Mouse (Mus musculus) kidney, embryonic 15.5 days (tissue): ENCODE measurements around the gene Il4. TPM values are rescaled to one million over a fixed set of nuclear protein-coding genes. Genes with fewer than 3 reads are reported as not detected.

ENCODE experiments used
- ATAC-seq: fragments of 200-750 bp; cut with Nextera tagmentation; replicated peaks from 2 replicates; pipeline ENCODE4 v1.8.0; 2017; ENCODE audit warnings: moderate TSS enrichment; ENCODE audit not compliant: low FRiP score
- H3K27ac ChIP-seq: fragments of 300-500 bp; sonication (generic); 2 replicates; pipeline ENCODE4 v1.5.1; 2015; ENCODE audit warnings: mild to moderate bottlenecking, inconsistent platforms
- H3K27me3 ChIP-seq: fragments of 300-500 bp; sonication (generic); 2 replicates; pipeline ENCODE4 v1.6.1; 2015; ENCODE audit warnings: inconsistent platforms
- H3K36me3 ChIP-seq: fragments of 300-500 bp; sonication (generic); 2 replicates; pipeline ENCODE4 v1.6.1; 2015; ENCODE audit warnings: inconsistent platforms
- H3K4me1 ChIP-seq: fragments of 300-500 bp; sonication (generic); 2 replicates; pipeline ENCODE4 v1.6.1; 2015; ENCODE audit warnings: inconsistent platforms
- H3K4me2 ChIP-seq: fragments of 300-500 bp; sonication (generic); 2 replicates; pipeline ENCODE4 v1.6.1; 2015; ENCODE audit warnings: moderate library complexity, mild to moderate bottlenecking, inconsistent platforms
- H3K4me3 ChIP-seq: fragments of 300-500 bp; sonication (generic); replicated peaks from 2 replicates; pipeline ENCODE4 v1.5.1; 2015; ENCODE audit warnings: mild to moderate bottlenecking, inconsistent platforms
- H3K9ac ChIP-seq: fragments of 300-500 bp; sonication (generic); 2 replicates; pipeline ENCODE4 v1.6.1; 2015; ENCODE audit warnings: mild to moderate bottlenecking, inconsistent platforms
- H3K9me3 ChIP-seq: fragments of 300-500 bp; sonication (generic); replicated peaks from 2 replicates; pipeline ENCODE4 v1.6.1; 2016; ENCODE audit warnings: inconsistent platforms
- WGBS: fragments of 180-500 bp; shearing (Covaris S2); methylation state at CpG from one replicate; pipeline ENCODE4 v1.1.7; 2015; ENCODE audit warnings: mixed read lengths; 5-methylcytosine and 5-hydroxymethylcytosine counted together
- polyA plus RNA-seq: library from polyadenylated mRNA; unstranded; fragments of >200 nt; fragmentation: Nextera tagmentation; extraction: Ambion mirVana; gene quantifications from 2 replicates; pipeline ENCODE4 v1.2.1, GENCODE M21; 2015

The Il4 gene
- polyA plus RNA-seq, 1 experiment from 2014 or later = 1.2 TPM

- H3K27ac ChIP-seq = no peak overlapping the region
- WGBS = 76% methylated on average over 11 of the region's 11 CpGs
- no peaks in the 10 kb centered on the region for H3K4me1 ChIP-seq
- no peak overlapping the region for H3K4me2 ChIP-seq
- no peak for ATAC-seq
- no peak overlapping the region for H3K4me3 ChIP-seq
- H3K9me3 ChIP-seq = no peaks in the 10 kb centered on the region
- no peaks in the 10 kb centered on the region for H3K36me3 ChIP-seq
- H3K27me3 ChIP-seq = no peaks in the 10 kb centered on the region
- H3K9ac ChIP-seq = no peak overlapping the region
These were observed 3.3 kb upstream of the Il4 start for GRCm38 (mm10) chr11:53621582-53622439.

- Histone ChIP-seq H3K4me1 (no peaks in the 10 kb centered on the region), H3K27ac (no peak overlapping the region), H3K4me3 (no peak overlapping the region), H3K27me3 (no peaks in the 10 kb centered on the region), H3K36me3 (no peaks in the 10 kb centered on the region), H3K4me2 (no peak overlapping the region), H3K9ac (no peak overlapping the region), H3K9me3 (no peaks in the 10 kb centered on the region)
- no peak for ATAC-seq
- 93% methylated on average over 4 of the region's 4 CpGs for WGBS
These were observed 1.6 kb upstream of the Il4 start for GRCm38 (mm10) chr11:53620094-53620493.

- Histone ChIP-seq H3K27me3 (no peaks in the 10 kb centered on the region), H3K27ac (no peak overlapping the region), H3K36me3 (no peaks in the 10 kb centered on the region), H3K9me3 (no peaks in the 10 kb centered on the region), H3K4me2 (no peak overlapping the region), H3K4me3 (no peak overlapping the region), H3K9ac (no peak overlapping the region), H3K4me1 (no peaks in the 10 kb centered on the region)
- no peak for ATAC-seq
- WGBS = 69% methylated on average over 6 of the region's 6 CpGs
These were observed 959 bp upstream of the Il4 start for GRCm38 (mm10) chr11:53619428-53619827.

GRCm38 (mm10) chr11:53617562-53618109, 833 bp downstream of the Il4 start:
- H3K9ac ChIP-seq = no peak overlapping the region
- no peaks in the 10 kb centered on the region for H3K9me3 ChIP-seq
- ATAC-seq = no peak
- 50% methylated on average over 4 of the region's 4 CpGs for WGBS
- no peak overlapping the region for H3K4me2 ChIP-seq
- no peak overlapping the region for H3K4me3 ChIP-seq
- no peak overlapping the region for H3K27ac ChIP-seq
- H3K36me3 ChIP-seq = no peaks in the 10 kb centered on the region
- H3K27me3 ChIP-seq = no peaks in the 10 kb centered on the region
- no peaks in the 10 kb centered on the region for H3K4me1 ChIP-seq

- Histone ChIP-seq H3K4me2 (no peak overlapping the region), H3K36me3 (no peaks in the 10 kb centered on the region), H3K27ac (no peak overlapping the region), H3K4me3 (no peak overlapping the region), H3K9ac (no peak overlapping the region), H3K27me3 (no peaks in the 10 kb centered on the region), H3K4me1 (no peaks in the 10 kb centered on the region), H3K9me3 (no peaks in the 10 kb centered on the region)
- 74% methylated on average over 8 of the region's 8 CpGs for WGBS
- no peak for ATAC-seq
These were observed 1.5 kb downstream of the Il4 start for GRCm38 (mm10) chr11:53616748-53617558.

GRCm38 (mm10) chr11:53615575-53615974, 2.9 kb downstream of the Il4 start:
- no peak for ATAC-seq
- no peak overlapping the region for H3K27ac ChIP-seq
- H3K27me3 ChIP-seq = no peaks in the 10 kb centered on the region
- WGBS = 96% methylated on average over 8 of the region's 8 CpGs
- no peak overlapping the region for H3K4me3 ChIP-seq
- no peaks in the 10 kb centered on the region for H3K4me1 ChIP-seq
- no peaks in the 10 kb centered on the region for H3K9me3 ChIP-seq
- no peaks in the 10 kb centered on the region for H3K36me3 ChIP-seq
- H3K9ac ChIP-seq = no peak overlapping the region
- H3K4me2 ChIP-seq = no peak overlapping the region

GRCm38 (mm10) chr11:53615172-53615571, 3.3 kb downstream of the Il4 start:
- no peak for ATAC-seq
- Histone ChIP-seq H3K27me3 (no peaks in the 10 kb centered on the region), H3K4me2 (no peak overlapping the region), H3K27ac (no peak overlapping the region), H3K9me3 (no peaks in the 10 kb centered on the region), H3K9ac (no peak overlapping the region), H3K36me3 (no peaks in the 10 kb centered on the region), H3K4me1 (no peaks in the 10 kb centered on the region), H3K4me3 (no peak overlapping the region)
- WGBS = 63% methylated on average over 6 of the region's 6 CpGs

GRCm38 (mm10) chr11:53609672-53610071, 8.8 kb downstream of the Il4 start:
- no peak overlapping the region for H3K4me2 ChIP-seq
- 0 out of 2 replicates have a peak, but pooled peaks cover 6% of the 10 kb centered on the region for H3K4me1 ChIP-seq
- no peak overlapping the region for H3K27ac ChIP-seq
- H3K27me3 ChIP-seq = no peaks in the 10 kb centered on the region
- no peak overlapping the region for H3K9ac ChIP-seq
- H3K36me3 ChIP-seq = no peaks in the 10 kb centered on the region
- no peaks in the 10 kb centered on the region for H3K9me3 ChIP-seq
- 82% methylated on average over 3 of the region's 3 CpGs for WGBS
- no peak for ATAC-seq
- no peak overlapping the region for H3K4me3 ChIP-seq

GRCm38 (mm10) chr11:53609231-53609630, 9.2 kb downstream of the Il4 start:
- H3K27ac ChIP-seq = no peak overlapping the region
- H3K36me3 ChIP-seq = no peaks in the 10 kb centered on the region
- no peak overlapping the region for H3K4me2 ChIP-seq
- no peaks in the 10 kb centered on the region for H3K9me3 ChIP-seq
- no peak overlapping the region for H3K9ac ChIP-seq
- no peak overlapping the region for H3K4me3 ChIP-seq
- no peak for ATAC-seq
- WGBS = 72% methylated on average over 6 of the region's 6 CpGs
- 0 out of 2 replicates have a peak, but pooled peaks cover 6% of the 10 kb centered on the region for H3K4me1 ChIP-seq
- H3K27me3 ChIP-seq = no peaks in the 10 kb centered on the region

GRCm38 (mm10) chr11:53605609-53606008, 12.9 kb downstream of the Il4 start:
- no peak overlapping the region for H3K27ac ChIP-seq
- H3K4me3 ChIP-seq = no peak overlapping the region
- H3K4me1 ChIP-seq = 0 out of 2 replicates have a peak, but pooled peaks cover 6% of the 10 kb centered on the region
- H3K4me2 ChIP-seq = peak overlapping the region; percentile 20
- no peak for ATAC-seq
- WGBS = 7% methylated on average over 12 of the region's 12 CpGs
- no peaks in the 10 kb centered on the region for H3K27me3 ChIP-seq
- H3K9me3 ChIP-seq = no peaks in the 10 kb centered on the region
- peaks cover 13% of the 10 kb centered on the region for H3K36me3 ChIP-seq
- no peak overlapping the region for H3K9ac ChIP-seq

- WGBS = 93% methylated on average over 3 of the region's 3 CpGs
- H3K27me3 ChIP-seq = no peaks in the 10 kb centered on the region
- 0 out of 2 replicates have a peak, but pooled peaks cover 6% of the 10 kb centered on the region for H3K4me1 ChIP-seq
- peaks cover 17% of the 10 kb centered on the region for H3K36me3 ChIP-seq
- ATAC-seq = no peak
- H3K4me2 ChIP-seq = no peak overlapping the region
- no peak overlapping the region for H3K27ac ChIP-seq
- H3K4me3 ChIP-seq = no peak overlapping the region
- H3K9me3 ChIP-seq = no peaks in the 10 kb centered on the region
- H3K9ac ChIP-seq = no peak overlapping the region
These were observed 13.5 kb downstream of the Il4 start for GRCm38 (mm10) chr11:53604983-53605382.

- WGBS = 92% methylated on average over 5 of the region's 5 CpGs
- ATAC-seq = no peak
- H3K9me3 ChIP-seq = no peaks in the 10 kb centered on the region
- H3K36me3 ChIP-seq = peaks cover 80% of the 10 kb centered on the region
- H3K27ac ChIP-seq = no peak overlapping the region
- H3K27me3 ChIP-seq = no peaks in the 10 kb centered on the region
- H3K4me2 ChIP-seq = no peak overlapping the region
- H3K4me3 ChIP-seq = no peak overlapping the region
- H3K9ac ChIP-seq = no peak overlapping the region
- no peaks in the 10 kb centered on the region for H3K4me1 ChIP-seq
These were observed 27.4 kb downstream of the Il4 start for GRCm38 (mm10) chr11:53591116-53591515.
